Mouse (Mus musculus): ENCODE measurements around the gene Rcan2. TPM values are rescaled to one million over a fixed set of nuclear protein-coding genes. Genes with fewer than 3 reads are reported as not detected.

The Rcan2 gene
- polyA plus RNA-seq, 2 experiments, result 0.57 to 0.59 TPM

DNA sequence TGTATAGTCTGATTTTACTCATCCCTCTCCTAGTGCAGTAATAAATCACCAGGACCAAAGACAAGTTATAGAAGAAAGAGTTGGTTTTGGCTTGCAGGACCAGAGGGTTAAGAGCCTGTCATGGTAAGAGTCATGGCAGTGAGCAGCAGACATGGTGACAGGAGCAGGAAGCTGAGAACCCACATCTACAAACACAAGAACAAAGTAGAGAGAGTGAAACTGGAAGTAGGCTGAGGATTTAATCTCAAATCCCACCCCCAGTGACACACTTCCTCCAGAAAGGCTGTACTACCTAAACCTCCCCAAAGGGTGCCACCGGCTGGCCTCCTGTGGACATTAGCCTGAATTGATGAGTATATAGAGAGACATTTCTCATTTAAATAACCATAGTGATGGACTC is 259.6 kb downstream of the Rcan2 start:
- H3K27ac ChIP-seq, result no peak overlapping the region
- no peaks in the 10 kb centered on the region for H3K27me3 ChIP-seq (ENCODE audit: control insufficient read depth, insufficient read depth, low read length)
- H3K4me1 ChIP-seq (replicated peaks; ENCODE audit: control insufficient read depth in 2 of 2, insufficient read depth in 2 of 2, low read length in 1 of 2), result peaks cover 0 to 6% of the 10 kb centered on the region in 2 experiments; a peak in 2 of 4 replicates
- H3K4me2 ChIP-seq (ENCODE audit: low read depth), result no peak overlapping the region
- no peaks in the 10 kb centered on the region for H3K9me3 ChIP-seq (ENCODE audit: control insufficient read depth, low read length)
- no peak for ATAC-seq (ENCODE audit: insufficient read depth)
- H3K36me3 ChIP-seq (replicated peaks; ENCODE audit: control insufficient read depth, insufficient read depth, low read depth), result no peaks in the 10 kb centered on the region
- DNase-seq (ENCODE audit: low read depth in 3 of 3, low spot score in 3 of 3), result no peak
- no peak overlapping the region for H3K4me3 ChIP-seq (ENCODE audit: insufficient read depth in 1 of 2, low read depth in 2 of 2, low read length in 2 of 2)
- no peak for TF ChIP-seq CTCF (IDR thresholded peaks at IDR 0.05; ENCODE audit: low read depth)
- TF ChIP-seq EP300 (IDR thresholded peaks at IDR 0.05; ENCODE audit: low read depth), result no peak
- 61% methylated on average over 1 of the region's 1 CpGs for WGBS (ENCODE audit: insufficient replicate concordance)
- no peak overlapping the region for H3K9ac ChIP-seq (replicated peaks)

DNA sequence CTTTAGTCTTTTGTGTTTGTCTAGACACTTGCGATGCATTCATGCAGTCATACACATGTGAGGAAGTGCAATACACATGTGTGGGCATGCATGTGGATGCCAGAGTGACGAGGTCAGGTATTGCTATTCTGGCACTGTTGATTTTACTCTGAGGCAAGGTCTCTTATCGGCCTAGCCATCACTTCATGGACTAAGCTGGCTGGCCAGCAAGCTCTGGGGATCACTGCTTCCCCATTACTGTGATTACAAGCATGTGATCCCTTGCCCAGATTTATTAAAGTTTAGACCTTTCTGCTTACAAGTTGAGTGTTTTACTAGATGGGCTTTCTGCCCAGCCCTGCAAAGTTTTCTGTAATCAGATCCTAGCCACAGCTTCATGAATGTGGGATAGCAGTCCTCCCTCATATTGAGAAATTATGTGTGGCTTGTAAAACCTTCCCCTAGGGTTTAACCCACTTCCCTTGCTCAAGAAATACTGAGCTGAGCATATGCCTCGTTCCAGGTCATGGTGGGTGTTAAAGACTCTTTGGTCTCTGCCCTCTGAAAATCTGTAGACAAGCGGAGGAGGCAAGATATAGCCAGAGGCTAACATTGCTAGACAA is 260.2 kb downstream of the Rcan2 start:
- Histone ChIP-seq H3K4me1 (replicated peaks; ENCODE audit: control insufficient read depth in 2 of 2, insufficient read depth in 2 of 2, low read length in 1 of 2) (peaks cover 0 to 6% of the 10 kb centered on the region in 2 experiments; a peak in 2 of 4 replicates), H3K4me2 (ENCODE audit: low read depth) (no peak overlapping the region), H3K36me3 (replicated peaks; ENCODE audit: control insufficient read depth, insufficient read depth, low read depth) (no peaks in the 10 kb centered on the region), H3K4me3 (ENCODE audit: insufficient read depth in 1 of 2, low read depth in 2 of 2, low read length in 2 of 2) (no peak overlapping the region), H3K27me3 (ENCODE audit: control insufficient read depth, insufficient read depth, low read length) (no peaks in the 10 kb centered on the region), H3K9ac (replicated peaks) (no peak overlapping the region), H3K27ac (no peak overlapping the region), H3K9me3 (ENCODE audit: control insufficient read depth, low read length) (no peaks in the 10 kb centered on the region)
- no peak for ATAC-seq (ENCODE audit: insufficient read depth)
- WGBS (ENCODE audit: insufficient replicate concordance), result 65% methylated on average over 5 of the region's 5 CpGs
- no peak for TF ChIP-seq CTCF (IDR thresholded peaks at IDR 0.05; ENCODE audit: low read depth)
- TF ChIP-seq EP300 (IDR thresholded peaks at IDR 0.05; ENCODE audit: low read depth), result no peak
- no peak for DNase-seq (ENCODE audit: low read depth in 3 of 3, low spot score in 3 of 3)

DNA sequence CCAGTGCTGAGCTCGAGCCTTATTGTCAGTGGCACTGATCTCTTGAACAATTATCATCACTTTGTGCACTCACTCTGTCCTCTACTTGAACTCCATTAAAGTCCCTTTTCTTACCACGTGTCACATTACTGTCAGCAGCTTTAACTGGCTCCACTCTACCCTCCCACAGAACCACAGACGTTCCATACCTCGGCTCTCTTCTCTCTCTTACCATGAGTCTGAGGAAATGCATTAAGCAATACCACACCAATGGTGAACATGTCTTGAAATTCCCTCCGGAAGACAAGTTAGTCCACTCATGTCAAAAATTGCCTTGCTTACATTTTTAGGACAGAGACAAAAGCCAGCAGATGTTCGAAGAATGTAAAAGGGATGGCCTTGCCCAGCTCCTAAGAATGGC is 267.7 kb downstream of the Rcan2 start:
- no peak for ATAC-seq (ENCODE audit: insufficient read depth)
- Histone ChIP-seq H3K4me3 (ENCODE audit: insufficient read depth in 1 of 2, low read depth in 2 of 2, low read length in 2 of 2) (no peak overlapping the region), H3K27ac (no peak overlapping the region), H3K4me2 (ENCODE audit: low read depth) (no peak overlapping the region), H3K9ac (replicated peaks) (no peak overlapping the region), H3K4me1 (replicated peaks; ENCODE audit: control insufficient read depth in 2 of 2, insufficient read depth in 2 of 2, low read length in 1 of 2) (no peaks in the 10 kb centered on the region), H3K36me3 (replicated peaks; ENCODE audit: control insufficient read depth, insufficient read depth, low read depth) (no peaks in the 10 kb centered on the region), H3K27me3 (ENCODE audit: control insufficient read depth, insufficient read depth, low read length) (no peaks in the 10 kb centered on the region), H3K9me3 (ENCODE audit: control insufficient read depth, low read length) (no peaks in the 10 kb centered on the region)
- DNase-seq (ENCODE audit: low read depth in 3 of 3, low spot score in 3 of 3), result no peak
- no peak for TF ChIP-seq CTCF (IDR thresholded peaks at IDR 0.05; ENCODE audit: low read depth)
- WGBS (ENCODE audit: insufficient replicate concordance), result 55% methylated on average over 6 of the region's 6 CpGs

DNA sequence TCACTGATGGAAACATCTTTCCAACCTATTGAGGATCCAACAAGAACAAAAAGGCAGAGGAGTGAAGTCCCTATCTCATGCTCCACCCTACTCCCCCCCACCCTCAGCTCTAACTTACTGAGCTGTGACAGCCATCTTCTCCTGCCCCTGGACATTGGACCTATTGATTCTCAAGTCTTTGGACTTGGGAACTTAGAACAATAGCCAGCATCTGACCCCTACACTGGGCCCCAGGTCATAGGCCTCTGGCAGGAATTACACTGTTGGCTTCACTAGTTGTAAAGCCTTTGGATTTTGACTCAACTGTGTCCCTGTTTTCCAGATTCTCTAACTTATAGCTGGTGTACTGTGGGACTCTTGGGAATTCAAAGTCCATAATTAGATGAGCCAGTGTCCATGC is 270.5 kb downstream of the Rcan2 start:
- H3K9me3 ChIP-seq (ENCODE audit: control insufficient read depth, low read length), result no peaks in the 10 kb centered on the region
- H3K9ac ChIP-seq (replicated peaks), result no peak overlapping the region
- H3K4me2 ChIP-seq (ENCODE audit: low read depth), result no peak overlapping the region
- H3K27ac ChIP-seq, result no peak overlapping the region
- no peaks in the 10 kb centered on the region for H3K27me3 ChIP-seq (ENCODE audit: control insufficient read depth, insufficient read depth, low read length)
- no peak overlapping the region for H3K4me3 ChIP-seq (ENCODE audit: insufficient read depth in 1 of 2, low read depth in 2 of 2, low read length in 2 of 2)
- no peak for ATAC-seq (ENCODE audit: insufficient read depth)
- no peaks in the 10 kb centered on the region for H3K36me3 ChIP-seq (replicated peaks; ENCODE audit: control insufficient read depth, insufficient read depth, low read depth)
- TF ChIP-seq CTCF (IDR thresholded peaks at IDR 0.05; ENCODE audit: low read depth), result no peak
- TF ChIP-seq EP300 (IDR thresholded peaks at IDR 0.05; ENCODE audit: low read depth), result no peak
- DNase-seq (ENCODE audit: low read depth in 3 of 3, low spot score in 3 of 3), result no peak
- H3K4me1 ChIP-seq (replicated peaks; ENCODE audit: control insufficient read depth in 2 of 2, insufficient read depth in 2 of 2, low read length in 1 of 2), result 0 out of 4 replicates have a peak, but pooled peaks cover 0 to 4% of the 10 kb centered on the region in 2 experiments

DNA sequence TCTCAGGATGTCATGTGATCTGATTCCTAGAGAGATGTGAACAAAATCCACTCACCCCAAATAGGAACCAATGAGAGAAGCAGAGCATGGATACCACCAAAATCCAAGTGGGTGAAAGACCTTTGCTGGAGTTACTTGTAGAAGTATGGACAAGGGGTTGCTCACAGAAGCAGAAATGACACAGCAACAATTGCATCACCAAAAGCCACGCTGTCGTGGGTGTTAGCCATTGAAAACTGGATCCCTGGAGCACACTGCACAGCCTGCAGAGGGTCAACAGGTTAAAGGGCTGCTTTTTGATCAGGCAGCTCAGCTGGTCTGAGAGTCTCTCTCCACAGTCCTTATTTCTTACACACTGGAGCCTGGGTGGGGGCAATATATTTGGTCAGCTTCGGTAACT is 274.4 kb downstream of the Rcan2 start:
- H3K4me3 ChIP-seq (ENCODE audit: insufficient read depth in 1 of 2, low read depth in 2 of 2, low read length in 2 of 2), result no peak overlapping the region
- no peak overlapping the region for H3K4me2 ChIP-seq (ENCODE audit: low read depth)
- H3K4me1 ChIP-seq (replicated peaks; ENCODE audit: control insufficient read depth in 2 of 2, insufficient read depth in 2 of 2, low read length in 1 of 2), result 0 out of 4 replicates have a peak, but pooled peaks cover 0 to 4% of the 10 kb centered on the region in 2 experiments
- DNase-seq (ENCODE audit: low read depth in 3 of 3, low spot score in 3 of 3) (no peak), ATAC-seq (ENCODE audit: insufficient read depth) (0 out of 2 replicates have a peak, but pooled peaks have one; percentile 12)
- 56% methylated on average over 3 of the region's 3 CpGs for WGBS (ENCODE audit: insufficient replicate concordance)
- no peak overlapping the region for H3K27ac ChIP-seq
- no peaks in the 10 kb centered on the region for H3K9me3 ChIP-seq (ENCODE audit: control insufficient read depth, low read length)
- no peak overlapping the region for H3K9ac ChIP-seq (replicated peaks)
- TF ChIP-seq EP300 (IDR thresholded peaks at IDR 0.05; ENCODE audit: low read depth) (no peak), CTCF (IDR thresholded peaks at IDR 0.05; ENCODE audit: low read depth) (no peak)
- no peaks in the 10 kb centered on the region for H3K27me3 ChIP-seq (ENCODE audit: control insufficient read depth, insufficient read depth, low read length)
- H3K36me3 ChIP-seq (replicated peaks; ENCODE audit: control insufficient read depth, insufficient read depth, low read depth), result no peaks in the 10 kb centered on the region
